ENCODE assay signal across 13 mouse cellular contexts in the genomic region with DNA sequence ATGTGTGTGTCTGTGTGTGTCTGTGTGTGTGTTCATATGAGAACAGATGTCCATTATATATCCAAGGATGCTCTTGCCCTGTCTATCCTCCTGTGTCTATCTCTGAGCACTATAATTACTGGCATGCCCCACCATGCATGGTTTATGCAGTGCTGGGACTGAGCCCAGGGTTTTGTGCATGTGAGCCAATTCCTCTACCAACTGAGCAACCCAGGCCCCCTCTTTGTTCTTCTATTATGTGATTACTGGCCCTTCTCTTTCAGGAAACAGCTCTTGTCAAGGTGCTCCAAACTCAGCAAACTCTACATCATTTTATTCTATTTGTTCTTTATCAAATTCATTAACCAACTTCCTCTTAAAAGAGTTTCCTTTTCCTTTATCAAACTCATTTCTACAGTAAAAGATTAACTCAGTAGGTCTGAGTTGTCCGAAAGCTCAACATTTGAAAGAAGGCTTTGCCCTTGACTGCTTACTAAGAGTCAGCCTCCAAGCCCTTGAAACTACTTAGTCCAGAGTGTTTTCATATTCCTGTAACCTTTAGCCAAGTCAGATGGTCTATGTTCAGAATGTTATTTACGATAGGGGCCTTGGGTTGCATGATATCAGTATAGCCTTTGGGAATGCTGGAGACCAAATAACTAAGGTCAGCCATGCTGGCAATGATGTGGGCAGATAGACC. TPM values are rescaled to one million over a fixed set of nuclear protein-coding genes. Genes with fewer than 3 reads are reported as not detected.
A peak's percentile ranks its signal among the peaks of the same experiment; 100 is the strongest.
DNase-seq lines count a peak whose midpoint lies in the region.
"Had no signal": no experiment of that assay in that cellular context is flagged by ENCODE, and none has a peak within 500 bp of the region (broad histone marks: within the 10 kb centered on the region; RNA-seq: fewer than 3 reads in every experiment).

No protein-coding gene starts in this region.

- DNase-seq in cerebellum, postnatal 10 days: peak; percentile 34 to 42
- DNase-seq in cerebellum, adult 11 months: no peak
- DNase-seq in ovary, adult 18-20 months (ENCODE audit: low spot score): peak; percentile 9
- no peak for DNase-seq in ovary, postnatal 36 days (ENCODE audit: low spot score)
- DNase-seq in lung, postnatal 25 days (ENCODE audit: low spot score): peak; percentile 39
- DNase-seq in spleen, postnatal 36 days (ENCODE audit: low spot score in 2 of 2): no peak
- no peak for DNase-seq in gastrocnemius, postnatal 10 days
- DNase-seq: cerebellum, postnatal 25 days; embryo, embryonic 11 days; heart, adult 11 months; kidney, postnatal 14 days; thymus, postnatal 36 days had no signal

RNA-seq across cellular contexts. Expression of a gene that starts 7.4 kb away (rescaled TPM):
- total RNA-seq in gastrocnemius, postnatal 10 days (2021): 1 to 10 TPM; 4.2 to 6.6 TPM

RNA-seq across cellular contexts. Expression of a gene that starts 46.1 kb away (rescaled TPM):
- 10 to 100 TPM; 20.2 to 20.4 TPM for total RNA-seq in gastrocnemius, postnatal 10 days (2021)

RNA-seq across cellular contexts. Expression of a gene that starts 59.7 kb away (rescaled TPM):
- 10 to 100 TPM; 11.0 to 13.4 TPM for total RNA-seq in gastrocnemius, postnatal 10 days (2021)
- total RNA-seq: G1E had no signal

Comparison
In these comparisons a context has a peak if more than half of its experiments do, and no peak if none do; other contexts are left out.
1. DNase-seq: peak in cerebellum, postnatal 10 days (2 of 2), ovary, adult 18-20 months (single experiment) and lung, postnatal 25 days (single experiment); none in cerebellum, adult 11 months (single experiment), ovary, postnatal 36 days (single experiment), spleen, postnatal 36 days (0 of 2) and gastrocnemius, postnatal 10 days (single experiment).